Mouse (Mus musculus) layer of hippocampus, adult 9-10 months (tissue): ENCODE data around the gene Synpo2l.
"Not testable (repeated sequence)": the region's sequence is repeated elsewhere in the genome, so short reads cannot be mapped to it uniquely, and the experiment has no call there.

Experiments used
- DNase-seq: peaks from one replicate; pipeline ENCODE4 v3.0.0; 2022; ENCODE audit warnings: low spot score

The Synpo2l gene

GRCm38 (mm10) chr14:20640644-20641437 lies 27.3 kb downstream of the Synpo2l start, which contains the start of gene Usp54:
Gene Usp54 (minus strand): TSS chr14:20641063.
- peak; percentile 94 for DNase-seq

- no peak for DNase-seq
These were observed 28.1 kb downstream of the Synpo2l start for GRCm38 (mm10) chr14:20639918-20640619.

- no peak for DNase-seq
These were observed 29.5 kb downstream of the Synpo2l start for GRCm38 (mm10) chr14:20638702-20639101.

GRCm38 (mm10) chr14:20637818-20638574 lies 30.2 kb downstream of the Synpo2l start:
- DNase-seq: no peak

GRCm38 (mm10) chr14:20636968-20637367 lies 31.2 kb downstream of the Synpo2l start:
- not testable (repeated sequence) for DNase-seq

- DNase-seq: no peak
These were observed 32.6 kb downstream of the Synpo2l start for GRCm38 (mm10) chr14:20635546-20635945.

- DNase-seq: no peak
These were observed 36.9 kb downstream of the Synpo2l start for GRCm38 (mm10) chr14:20631253-20631652.

GRCm38 (mm10) chr14:20626971-20627370 lies 41.2 kb downstream of the Synpo2l start:
- DNase-seq: no peak

GRCm38 (mm10) chr14:20626447-20626846 lies 41.7 kb downstream of the Synpo2l start:
- no peak for DNase-seq

GRCm38 (mm10) chr14:20622907-20623306 lies 45.2 kb downstream of the Synpo2l start:
- DNase-seq: no peak

GRCm38 (mm10) chr14:20622412-20622811 lies 45.7 kb downstream of the Synpo2l start:
- no peak for DNase-seq

- DNase-seq: peak; percentile 42
These were observed 46.3 kb downstream of the Synpo2l start for GRCm38 (mm10) chr14:20621903-20622302.

- DNase-seq: no peak
These were observed 49.0 kb downstream of the Synpo2l start for GRCm38 (mm10) chr14:20619131-20619530.

- DNase-seq: no peak
These were observed 49.9 kb downstream of the Synpo2l start for GRCm38 (mm10) chr14:20618211-20618610.

GRCm38 (mm10) chr14:20616421-20616820 lies 51.7 kb downstream of the Synpo2l start:
- peak; percentile 33 for DNase-seq

- DNase-seq: no peak
These were observed 53.1 kb downstream of the Synpo2l start for GRCm38 (mm10) chr14:20615075-20615474.

GRCm38 (mm10) chr14:20612820-20613219 lies 55.3 kb downstream of the Synpo2l start:
- DNase-seq: no peak

- no peak for DNase-seq
These were observed 58.0 kb downstream of the Synpo2l start for GRCm38 (mm10) chr14:20610146-20610545.

- DNase-seq: no peak
These were observed 58.6 kb downstream of the Synpo2l start for GRCm38 (mm10) chr14:20609519-20609918.
